Mouse (Mus musculus): ENCODE measurements at regions not wholly inside any gene's neighbourhood (a gene's known extent, or its start where the extent isn't known, plus 50 kb on each side); places are given as distances from the start of the nearest gene placed in this dataset.

DNA sequence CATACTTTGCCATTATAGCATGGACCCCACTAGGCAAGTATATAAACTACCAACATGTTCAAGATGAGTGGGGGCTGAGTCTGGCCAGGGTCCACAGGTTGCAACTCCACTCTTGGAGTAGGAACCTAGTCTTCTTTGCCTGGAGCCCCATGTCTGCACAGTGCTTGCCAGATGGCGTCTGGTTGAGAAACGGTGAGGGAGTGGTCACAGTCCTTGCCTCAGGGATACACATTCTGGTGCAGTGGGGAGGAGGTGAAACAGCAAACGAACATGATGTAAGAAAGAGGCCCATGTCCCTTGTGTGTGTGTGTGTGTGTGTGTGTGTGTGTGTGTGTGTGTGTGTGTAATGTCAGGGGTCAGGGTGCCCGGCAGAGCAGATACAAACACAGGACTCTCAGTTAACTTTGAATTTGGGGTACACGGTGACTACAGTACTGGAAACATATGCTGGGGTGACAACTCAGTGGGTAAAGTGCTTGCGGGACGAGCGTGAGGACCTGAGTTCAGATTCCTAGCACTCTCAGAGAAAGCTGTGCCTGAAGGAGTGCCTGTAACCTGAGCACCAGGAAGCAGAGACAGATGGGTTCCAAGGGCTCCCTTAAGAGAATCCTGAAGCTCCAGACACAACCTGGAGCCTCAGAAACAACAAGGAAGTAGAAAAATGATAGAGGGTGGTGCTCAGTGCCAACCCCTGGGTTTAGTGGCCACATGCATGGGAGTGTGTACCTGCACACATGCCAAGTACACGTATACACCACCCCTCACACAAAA, 373.8 kb downstream of the Wdr11 start:
- H3K4me1 ChIP-seq (ENCODE audit: insufficient read depth, low read depth, low read length) = no peaks in the 10 kb centered on the region
- H3K36me3 ChIP-seq (replicated peaks) = no peaks in the 10 kb centered on the region
- H3K27me3 ChIP-seq (ENCODE audit: insufficient read depth, low read length) = no peaks in the 10 kb centered on the region
- H3K9me3 ChIP-seq (replicated peaks) = peaks cover 54% of the 10 kb centered on the region
- ATAC-seq (ENCODE audit: extremely low read depth, insufficient number of reproducible peaks, low FRiP score, poor library complexity, severe bottlenecking) (no peak), DNase-seq (ENCODE audit: low spot score) (no peak)
- no peak for TF ChIP-seq CTCF (IDR thresholded peaks at IDR 0.05; ENCODE audit: low read depth, low read length)
- no peak for TF ChIP-seq TAL1 (conservative IDR thresholded peaks at IDR 0.05; ENCODE audit: low read depth, low read length)
- no peak for TF ChIP-seq GATA1 (IDR thresholded peaks at IDR 0.05; ENCODE audit: borderline replicate concordance, low read length)
- TF ChIP-seq POLR2AphosphoS5 (IDR thresholded peaks at IDR 0.05; ENCODE audit: insufficient replicate concordance, low read depth, low read length) = no peak
- no peak for TF ChIP-seq GATA2 (IDR thresholded peaks at IDR 0.05; ENCODE audit: borderline replicate concordance, low read depth, low read length)
- H3K4me3 ChIP-seq (ENCODE audit: low read depth, low read length) = no peak overlapping the region

DNA sequence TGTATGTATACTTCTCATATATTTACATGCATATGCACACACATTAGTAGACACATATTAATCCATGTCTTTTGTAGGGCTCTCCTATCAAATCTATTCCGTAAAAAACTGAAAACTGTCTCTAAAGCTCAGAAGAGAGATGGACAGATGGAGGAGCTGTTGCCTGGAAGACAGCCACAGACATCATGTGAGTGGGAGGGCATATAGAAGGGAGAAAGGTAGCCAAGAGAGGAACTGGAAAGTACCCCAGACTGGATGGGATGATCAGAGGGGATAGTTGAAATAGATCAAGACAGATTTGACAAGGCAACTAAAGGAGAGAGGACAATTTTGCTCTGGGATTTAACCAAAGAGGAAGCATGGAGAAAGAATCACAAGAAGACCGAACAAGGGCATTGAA, 375.1 kb downstream of the Wdr11 start:
- Histone ChIP-seq H3K4me3 (ENCODE audit: low read depth, low read length) (no peak overlapping the region), H3K27me3 (ENCODE audit: insufficient read depth, low read length) (no peaks in the 10 kb centered on the region), H3K4me1 (ENCODE audit: insufficient read depth, low read depth, low read length) (no peaks in the 10 kb centered on the region), H3K9me3 (replicated peaks) (peaks cover 52% of the 10 kb centered on the region), H3K36me3 (replicated peaks) (no peaks in the 10 kb centered on the region)
- no peak for TF ChIP-seq POLR2AphosphoS5 (IDR thresholded peaks at IDR 0.05; ENCODE audit: insufficient replicate concordance, low read depth, low read length)
- TF ChIP-seq GATA2 (IDR thresholded peaks at IDR 0.05; ENCODE audit: borderline replicate concordance, low read depth, low read length) = no peak
- no peak for TF ChIP-seq TAL1 (conservative IDR thresholded peaks at IDR 0.05; ENCODE audit: low read depth, low read length)
- DNase-seq (ENCODE audit: low spot score) (no peak), ATAC-seq (ENCODE audit: extremely low read depth, insufficient number of reproducible peaks, low FRiP score, poor library complexity, severe bottlenecking) (no peak)

DNA sequence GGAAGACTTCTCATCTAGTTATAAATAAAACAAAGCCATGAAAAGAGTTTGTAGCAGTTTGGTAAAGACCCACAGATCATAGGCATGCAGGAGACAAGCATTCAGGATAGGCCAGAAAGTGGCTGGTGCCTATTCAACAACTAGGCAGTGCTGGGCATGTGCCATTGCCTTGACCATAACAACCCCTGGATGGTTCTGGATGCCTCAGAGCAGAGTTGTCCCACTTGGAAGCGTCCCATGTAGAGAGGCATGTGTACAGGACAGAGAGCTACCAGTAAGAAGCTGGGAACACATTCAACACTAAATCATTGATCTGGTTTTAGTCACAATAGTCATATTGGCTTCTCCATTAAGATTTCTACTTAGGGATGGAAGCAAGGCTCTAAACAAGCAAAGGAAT, 378.5 kb downstream of the Wdr11 start:
- Histone ChIP-seq H3K4me3 (ENCODE audit: low read depth, low read length) (no peak overlapping the region), H3K4me1 (ENCODE audit: insufficient read depth, low read depth, low read length) (no peaks in the 10 kb centered on the region), H3K27me3 (ENCODE audit: insufficient read depth, low read length) (no peaks in the 10 kb centered on the region), H3K9me3 (replicated peaks) (peaks cover 66% of the 10 kb centered on the region), H3K36me3 (replicated peaks) (no peaks in the 10 kb centered on the region)
- DNase-seq (ENCODE audit: low spot score) = no peak
- TF ChIP-seq GATA2 (IDR thresholded peaks at IDR 0.05; ENCODE audit: borderline replicate concordance, low read depth, low read length) = no peak
- no peak for TF ChIP-seq CTCF (IDR thresholded peaks at IDR 0.05; ENCODE audit: low read depth, low read length)
- no peak for TF ChIP-seq POLR2AphosphoS5 (IDR thresholded peaks at IDR 0.05; ENCODE audit: insufficient replicate concordance, low read depth, low read length)
- TF ChIP-seq GATA1 (IDR thresholded peaks at IDR 0.05; ENCODE audit: borderline replicate concordance, low read length) = no peak
- no peak for TF ChIP-seq TAL1 (conservative IDR thresholded peaks at IDR 0.05; ENCODE audit: low read depth, low read length)
- no peak for ATAC-seq (ENCODE audit: extremely low read depth, insufficient number of reproducible peaks, low FRiP score, poor library complexity, severe bottlenecking)

DNA sequence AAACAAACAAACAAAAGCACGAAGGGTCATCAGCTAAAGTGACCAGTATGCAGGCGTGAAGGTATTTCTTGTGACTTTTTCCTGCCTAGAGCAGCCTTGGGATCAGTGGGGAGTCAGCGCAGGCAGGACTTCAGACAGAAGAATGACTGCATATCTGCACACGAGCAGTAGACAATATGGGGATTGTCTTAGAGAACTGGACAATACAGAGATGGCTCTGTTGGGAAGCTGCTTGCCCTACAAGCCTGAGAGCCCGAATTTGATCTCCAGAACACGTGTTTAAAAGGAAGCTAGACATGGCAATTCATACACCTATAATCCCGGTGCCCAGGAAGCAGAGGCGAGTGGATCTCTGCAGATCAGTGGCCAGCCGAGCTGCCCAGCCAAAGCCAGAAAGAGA, 382.5 kb downstream of the Wdr11 start:
- H3K4me3 ChIP-seq (ENCODE audit: low read depth, low read length) = no peak overlapping the region
- DNase-seq (ENCODE audit: low spot score) (no peak), ATAC-seq (ENCODE audit: extremely low read depth, insufficient number of reproducible peaks, low FRiP score, poor library complexity, severe bottlenecking) (no peak)
- no peaks in the 10 kb centered on the region for H3K27me3 ChIP-seq (ENCODE audit: insufficient read depth, low read length)
- H3K9me3 ChIP-seq (replicated peaks) = peaks cover 56% of the 10 kb centered on the region
- H3K4me1 ChIP-seq (ENCODE audit: insufficient read depth, low read depth, low read length) = no peaks in the 10 kb centered on the region
- TF ChIP-seq POLR2AphosphoS5 (IDR thresholded peaks at IDR 0.05; ENCODE audit: insufficient replicate concordance, low read depth, low read length) (no peak), CTCF (IDR thresholded peaks at IDR 0.05; ENCODE audit: low read depth, low read length) (no peak), GATA2 (IDR thresholded peaks at IDR 0.05; ENCODE audit: borderline replicate concordance, low read depth, low read length) (no peak)
- H3K36me3 ChIP-seq (replicated peaks) = no peaks in the 10 kb centered on the region

DNA sequence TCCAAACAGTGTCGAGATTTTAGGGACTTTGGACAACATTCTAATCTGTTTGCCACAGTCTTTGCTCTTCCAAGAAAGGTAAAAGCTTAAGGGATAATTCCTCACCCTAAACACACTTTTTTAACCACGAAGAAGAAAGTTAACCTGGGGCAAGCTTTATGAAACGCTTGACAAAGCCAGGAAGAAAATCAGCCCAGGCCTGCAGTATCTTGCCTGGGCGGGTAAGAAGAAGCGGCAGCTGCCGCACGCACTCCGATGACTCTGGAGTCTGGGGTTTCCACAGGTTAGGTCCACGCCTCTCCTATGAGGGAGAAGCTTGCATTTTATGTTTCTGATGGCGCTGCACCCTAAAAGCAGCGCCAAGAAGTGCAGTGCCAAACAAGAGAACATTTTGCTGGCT, 383.2 kb downstream of the Wdr11 start:
- ATAC-seq (ENCODE audit: extremely low read depth, insufficient number of reproducible peaks, low FRiP score, poor library complexity, severe bottlenecking) (no peak), DNase-seq (ENCODE audit: low spot score) (no peak)
- Histone ChIP-seq H3K4me1 (ENCODE audit: insufficient read depth, low read depth, low read length) (no peaks in the 10 kb centered on the region), H3K36me3 (replicated peaks) (no peaks in the 10 kb centered on the region), H3K9me3 (replicated peaks) (peaks cover 53% of the 10 kb centered on the region), H3K4me3 (ENCODE audit: low read depth, low read length) (no peak overlapping the region), H3K27me3 (ENCODE audit: insufficient read depth, low read length) (no peaks in the 10 kb centered on the region)
- TF ChIP-seq GATA2 (IDR thresholded peaks at IDR 0.05; ENCODE audit: borderline replicate concordance, low read depth, low read length) (no peak), TAL1 (conservative IDR thresholded peaks at IDR 0.05; ENCODE audit: low read depth, low read length) (no peak), POLR2AphosphoS5 (IDR thresholded peaks at IDR 0.05; ENCODE audit: insufficient replicate concordance, low read depth, low read length) (no peak), CTCF (IDR thresholded peaks at IDR 0.05; ENCODE audit: low read depth, low read length) (no peak), GATA1 (IDR thresholded peaks at IDR 0.05; ENCODE audit: borderline replicate concordance, low read length) (no peak)

DNA sequence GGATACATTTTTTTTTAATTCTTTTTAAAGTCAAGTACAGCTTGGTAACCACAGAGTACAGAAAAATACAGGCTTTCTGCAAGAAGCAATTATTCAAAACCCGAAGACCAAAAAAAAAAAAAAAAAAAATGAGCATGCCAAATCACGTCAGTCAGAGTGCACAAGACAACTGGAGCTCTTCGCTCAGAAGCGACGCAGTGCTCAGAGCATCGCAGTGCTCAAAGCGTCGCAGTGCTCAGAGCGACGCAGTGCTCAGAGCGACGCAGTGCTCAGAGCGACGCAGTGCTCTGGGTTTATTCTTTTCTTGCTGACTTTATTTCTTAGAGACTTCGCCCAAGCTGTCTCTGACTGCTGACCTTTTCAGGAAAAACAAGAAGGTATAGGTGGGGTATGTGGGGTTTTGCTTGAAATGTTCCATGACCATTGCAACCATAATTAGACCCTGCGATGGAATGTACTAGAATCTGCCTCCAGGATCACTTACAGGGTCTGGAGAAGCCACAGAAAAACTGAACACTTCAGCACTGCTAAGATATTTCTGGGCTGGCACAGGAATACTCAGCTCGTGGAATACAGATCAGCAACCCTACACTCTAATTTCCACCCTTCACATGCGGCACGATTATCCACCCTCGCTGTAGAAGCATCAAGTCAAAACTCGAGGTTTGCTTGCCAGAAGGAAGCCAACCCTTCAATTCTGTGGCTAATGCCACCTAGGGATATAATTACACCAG, 384.3 kb downstream of the Wdr11 start:
- DNase-seq (ENCODE audit: low spot score) (no peak), ATAC-seq (ENCODE audit: extremely low read depth, insufficient number of reproducible peaks, low FRiP score, poor library complexity, severe bottlenecking) (0 out of 2 replicates have a peak, but pooled peaks have one; percentile 16)
- no peak for TF ChIP-seq CTCF (IDR thresholded peaks at IDR 0.05; ENCODE audit: low read depth, low read length)
- no peak for TF ChIP-seq TAL1 (conservative IDR thresholded peaks at IDR 0.05; ENCODE audit: low read depth, low read length)
- TF ChIP-seq GATA1 (IDR thresholded peaks at IDR 0.05; ENCODE audit: borderline replicate concordance, low read length) = no peak
- TF ChIP-seq GATA2 (IDR thresholded peaks at IDR 0.05; ENCODE audit: borderline replicate concordance, low read depth, low read length) = no peak
- TF ChIP-seq POLR2AphosphoS5 (IDR thresholded peaks at IDR 0.05; ENCODE audit: insufficient replicate concordance, low read depth, low read length) = no peak
- H3K36me3 ChIP-seq (replicated peaks) = no peaks in the 10 kb centered on the region
- peaks cover 47% of the 10 kb centered on the region for H3K9me3 ChIP-seq (replicated peaks)
- H3K27me3 ChIP-seq (ENCODE audit: insufficient read depth, low read length) = no peaks in the 10 kb centered on the region
- no peaks in the 10 kb centered on the region for H3K4me1 ChIP-seq (ENCODE audit: insufficient read depth, low read depth, low read length)
- H3K4me3 ChIP-seq (ENCODE audit: low read depth, low read length) = no peak overlapping the region

All from G1E (cell line).